ENCODE assay signal across 8 mouse cellular contexts in the genomic region with DNA sequence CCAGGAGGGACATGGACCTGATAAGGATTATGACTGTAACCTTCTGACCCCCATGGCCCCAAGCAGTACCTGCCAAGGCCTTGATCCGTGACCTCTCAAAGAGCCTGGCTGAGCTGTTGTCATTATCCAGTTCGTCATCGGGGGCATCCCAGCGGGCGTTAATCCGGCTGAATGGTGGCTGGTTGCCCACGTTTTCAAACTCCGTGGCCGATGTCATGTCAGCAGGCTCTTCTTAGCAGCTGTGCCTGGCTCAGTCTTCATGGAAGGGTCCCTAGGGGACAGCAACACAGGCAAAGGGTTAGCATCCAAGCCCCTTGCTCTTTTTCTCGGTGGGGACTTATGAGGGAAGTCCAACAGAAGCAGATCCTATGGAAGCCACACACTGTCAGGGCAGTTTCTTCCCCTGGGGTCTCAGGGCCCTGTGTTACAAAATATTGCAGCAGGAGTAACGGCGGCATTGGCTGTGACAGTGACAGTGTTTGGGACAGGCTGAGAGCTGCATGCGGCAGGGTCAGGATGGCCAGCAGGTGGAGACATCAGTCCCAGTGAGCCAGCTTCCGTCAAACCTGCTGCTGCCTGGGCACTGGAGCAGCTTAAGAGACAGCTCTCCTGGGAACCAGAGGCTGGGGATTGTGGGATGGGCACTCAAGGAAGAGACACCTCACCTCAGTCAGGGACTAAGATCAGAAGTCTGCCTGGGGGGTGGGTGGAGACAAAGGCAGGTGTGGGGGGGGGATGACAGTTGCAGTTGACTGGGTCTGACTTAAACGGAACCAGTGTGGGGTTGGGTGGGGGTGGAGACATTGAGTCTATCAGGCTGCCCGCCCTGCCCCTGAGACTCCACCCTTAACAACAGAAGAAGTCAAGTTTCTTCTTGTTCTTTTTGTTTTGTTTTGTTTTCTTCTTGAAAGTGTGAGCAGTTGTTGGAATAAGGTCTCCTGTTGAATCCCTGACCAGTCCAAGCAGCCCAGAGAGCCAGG.
DNase-seq lines count a peak whose midpoint lies in the region; ATAC-seq and TF ChIP-seq lines count a peak whose summit lies in the region.

No protein-coding gene starts in this region.

- peak; percentile 76 for ATAC-seq in forebrain, embryonic 14.5 days
- peak; percentile 50; the same call in 1 of the 2 replicates for ATAC-seq in heart, embryonic 16.5 days (replicated peaks; ENCODE audit: extremely low read depth, insufficient read depth, low FRiP score)
- peak; percentile 56; the same call in 1 of the 2 replicates for ATAC-seq in lung, embryonic 16.5 days (ENCODE audit: low read depth)

- H3K4me3 ChIP-seq in MEL (ENCODE audit: control insufficient read depth in 1 of 2, insufficient read depth in 1 of 2, low read depth in 2 of 2, low read length in 2 of 2) = no peak overlapping the region
- no peak overlapping the region for H3K4me3 ChIP-seq in forebrain, embryonic 14.5 days (ENCODE audit: low read depth, low read length)
- no peak overlapping the region for H3K4me3 ChIP-seq in heart, embryonic 16.5 days (ENCODE audit: low read length)
- no peak overlapping the region for H3K4me3 ChIP-seq in lung, embryonic 16.5 days (ENCODE audit: low read length)

- no peak for TF ChIP-seq POLR2A in MEL (IDR thresholded peaks at IDR 0.05; ENCODE audit: control insufficient read depth in 1 of 2, insufficient read depth in 1 of 2, low read depth in 1 of 2, low read length in 2 of 2, poor library complexity in 1 of 2)

- DNase-seq in MEL (ENCODE audit: low read depth, low spot score) = peak; percentile 42
- DNase-seq in c-Kit-positive CD71-positive TER-119-negative erythroid progenitor cells, embryonic 14.5 days (ENCODE audit: low read depth) = peak; percentile 51
- DNase-seq in forebrain, embryonic 14.5 days (ENCODE audit: low spot score) = peak; percentile 72
- DNase-seq in kidney, postnatal 14 days = peak; percentile 77
- peak; percentile 48 for DNase-seq in ovary, adult 18-20 months (ENCODE audit: low spot score)
- DNase-seq in thymus, postnatal 10 days (ENCODE audit: low spot score in 2 of 2) = peak; percentile 9 to 66

- WGBS in forebrain, embryonic 14.5 days = 41% methylated on average over 16 of the region's 16 CpGs
- 52% methylated on average over 16 of the region's 16 CpGs for WGBS in heart, embryonic 16.5 days
- WGBS in lung, embryonic 16.5 days = 53% methylated on average over 16 of the region's 16 CpGs

- peak; percentile 60 for TF ChIP-seq RAD21 in MEL (IDR thresholded peaks at IDR 0.05; ENCODE audit: low read depth, low read length)

- TF ChIP-seq CTCF in MEL (IDR thresholded peaks at IDR 0.05 in 2 of 3, conservative IDR thresholded peaks at IDR 0.05 in 1 of 3; ENCODE audit: control insufficient read depth in 1 of 3, insufficient read depth in 1 of 3, low read depth in 2 of 3, low read length in 3 of 3, poor library complexity in 1 of 3, severe bottlenecking in 1 of 3) = peak; percentile 31 to 81 (median 69); a peak in 5 of 6 replicates

- H3K4me2 ChIP-seq in forebrain, embryonic 14.5 days (ENCODE audit: low read length) = no peak overlapping the region
- no peak overlapping the region for H3K4me2 ChIP-seq in heart, embryonic 16.5 days (ENCODE audit: low read depth, low read length)
- H3K4me2 ChIP-seq in lung, embryonic 16.5 days (ENCODE audit: low read depth, low read length) = no peak overlapping the region

- no peaks in the 10 kb centered on the region for H3K4me1 ChIP-seq in MEL (ENCODE audit: control insufficient read depth in 1 of 2, insufficient read depth in 2 of 2, low read length in 2 of 2)
- no peaks in the 10 kb centered on the region for H3K4me1 ChIP-seq in forebrain, embryonic 14.5 days (ENCODE audit: control insufficient read depth, insufficient read depth, low read length)
- peaks cover 24% of the 10 kb centered on the region for H3K4me1 ChIP-seq in heart, embryonic 16.5 days (ENCODE audit: control insufficient read depth, insufficient read depth, low read length)
- H3K4me1 ChIP-seq in lung, embryonic 16.5 days (replicated peaks; ENCODE audit: control insufficient read depth, insufficient read depth, low read length) = no peaks in the 10 kb centered on the region

- no peaks in the 10 kb centered on the region for H3K9me3 ChIP-seq in MEL (replicated peaks; ENCODE audit: insufficient read depth, low read length)
- no peaks in the 10 kb centered on the region for H3K9me3 ChIP-seq in forebrain, embryonic 14.5 days (replicated peaks; ENCODE audit: control insufficient read depth, low read length)
- no peaks in the 10 kb centered on the region for H3K9me3 ChIP-seq in heart, embryonic 16.5 days (replicated peaks; ENCODE audit: control insufficient read depth, low read length)
- H3K9me3 ChIP-seq in lung, embryonic 16.5 days (ENCODE audit: control insufficient read depth, low read length) = 0 out of 2 replicates have a peak, but pooled peaks cover 2% of the 10 kb centered on the region

- no peaks in the 10 kb centered on the region for H3K79me2 ChIP-seq in MEL (ENCODE audit: control insufficient read depth, insufficient read depth, low read length, poor library complexity)

- no peaks in the 10 kb centered on the region for H3K27me3 ChIP-seq in MEL (ENCODE audit: control insufficient read depth in 1 of 2, insufficient read depth in 2 of 2, low read length in 2 of 2)
- H3K27me3 ChIP-seq in forebrain, embryonic 14.5 days (replicated peaks; ENCODE audit: control insufficient read depth, insufficient read depth, low read length) = no peaks in the 10 kb centered on the region
- H3K27me3 ChIP-seq in heart, embryonic 16.5 days (ENCODE audit: control insufficient read depth, insufficient read depth, low read length) = no peaks in the 10 kb centered on the region
- H3K27me3 ChIP-seq in lung, embryonic 16.5 days (ENCODE audit: control insufficient read depth, insufficient read depth, low read depth, low read length) = no peaks in the 10 kb centered on the region

- H3K9ac ChIP-seq in MEL (ENCODE audit: control insufficient read depth, low read depth, low read length, poor library complexity, severe bottlenecking) = no peak overlapping the region
- no peak overlapping the region for H3K9ac ChIP-seq in forebrain, embryonic 14.5 days (ENCODE audit: low read length)
- H3K9ac ChIP-seq in heart, embryonic 16.5 days (ENCODE audit: low read length) = no peak overlapping the region
- H3K9ac ChIP-seq in lung, embryonic 16.5 days (ENCODE audit: low read length) = no peak overlapping the region

- no peak overlapping the region for H3K27ac ChIP-seq in MEL (ENCODE audit: control insufficient read depth, low read depth, low read length)
- H3K27ac ChIP-seq in forebrain, embryonic 14.5 days (ENCODE audit: low read depth, low read length) = no peak overlapping the region
- H3K27ac ChIP-seq in heart, embryonic 16.5 days (ENCODE audit: low read length) = no peak overlapping the region
- H3K27ac ChIP-seq in lung, embryonic 16.5 days (ENCODE audit: low read length) = no peak overlapping the region

- no peaks in the 10 kb centered on the region for H3K36me3 ChIP-seq in MEL (ENCODE audit: control insufficient read depth in 1 of 2, insufficient read depth in 2 of 2, low read length in 2 of 2)
- no peaks in the 10 kb centered on the region for H3K36me3 ChIP-seq in forebrain, embryonic 14.5 days (ENCODE audit: control insufficient read depth, insufficient read depth, low read length)
- H3K36me3 ChIP-seq in heart, embryonic 16.5 days (ENCODE audit: control insufficient read depth, insufficient read depth) = no peaks in the 10 kb centered on the region
- no peaks in the 10 kb centered on the region for H3K36me3 ChIP-seq in lung, embryonic 16.5 days (ENCODE audit: control insufficient read depth, insufficient read depth, low read length)

- TF ChIP-seq EP300 in MEL (IDR thresholded peaks at IDR 0.05; ENCODE audit: low read depth in 1 of 2, low read length in 2 of 2) = no peak

TF ChIP-seq in MEL, 35 proteins besides CTCF, POLR2A, EP300 and RAD21:
- TF ChIP-seq JUND (IDR thresholded peaks at IDR 0.05; ENCODE audit: low read depth, low read length) = no peak
- TF ChIP-seq MAX (IDR thresholded peaks at IDR 0.05; ENCODE audit: low read length) = no peak
- TF ChIP-seq KAT2A (conservative IDR thresholded peaks at IDR 0.05; ENCODE audit: low read depth, low read length) = no peak
- peak; percentile 54 for TF ChIP-seq ZC3H11A (IDR thresholded peaks at IDR 0.05; ENCODE audit: low read depth, low read length)
- TF ChIP-seq E2F4 (IDR thresholded peaks at IDR 0.05; ENCODE audit: borderline replicate concordance, low read depth, low read length) = no peak
- TF ChIP-seq ZMIZ1 (IDR thresholded peaks at IDR 0.05; ENCODE audit: low read depth, low read length) = no peak
- TF ChIP-seq ETS1 (IDR thresholded peaks at IDR 0.05; ENCODE audit: low read depth, low read length) = no peak
- no peak for TF ChIP-seq GABPA (IDR thresholded peaks at IDR 0.05; ENCODE audit: low read depth, low read length)
- TF ChIP-seq CHD1 (IDR thresholded peaks at IDR 0.05; ENCODE audit: low read depth, low read length) = no peak
- TF ChIP-seq MXI1 (IDR thresholded peaks at IDR 0.05; ENCODE audit: low read depth, low read length) = no peak
- TF ChIP-seq POLR2AphosphoS5 (IDR thresholded peaks at IDR 0.05; ENCODE audit: borderline replicate concordance, low read depth, low read length) = no peak
- no peak for TF ChIP-seq BHLHE40 (IDR thresholded peaks at IDR 0.05; ENCODE audit: borderline replicate concordance, low read depth, low read length)
- no peak for TF ChIP-seq TBP (IDR thresholded peaks at IDR 0.05; ENCODE audit: low read depth, low read length)
- TF ChIP-seq SMC3 (IDR thresholded peaks at IDR 0.05; ENCODE audit: low read depth, low read length) = peak; percentile 89
- TF ChIP-seq ZKSCAN1 (IDR thresholded peaks at IDR 0.05; ENCODE audit: low read depth, low read length) = no peak
- TF ChIP-seq NELFE (IDR thresholded peaks at IDR 0.05; ENCODE audit: low read depth, low read length) = no peak
